Mouse (Mus musculus) myocyte (in vitro differentiated cells): ENCODE results near the gene Rnf222. TPM values are rescaled to one million over a fixed set of nuclear protein-coding genes. Genes with fewer than 3 reads are reported as not detected.

ENCODE experiments used
- H3K27me3 ChIP-seq: one replicate; pipeline ENCODE4 v1.6.1; 2011; ENCODE audit not compliant: control insufficient read depth, insufficient read depth, insufficient read length
- H3K36me3 ChIP-seq: one replicate; pipeline ENCODE4 v1.6.1; 2011; ENCODE audit not compliant: control insufficient read depth, insufficient read depth
- H3K4me2 ChIP-seq: one replicate; pipeline ENCODE4 v1.6.1; 2011; ENCODE audit warnings: low read depth, control low read depth
- H3K4me3 ChIP-seq: one replicate; pipeline ENCODE4 v1.5.1; 2011; ENCODE audit warnings: mild to moderate bottlenecking, control low read depth, moderate library complexity
- H3K79me2 ChIP-seq: one replicate; pipeline ENCODE4 v1.6.1; 2011; ENCODE audit not compliant: control insufficient read depth, insufficient read depth
- H3ac ChIP-seq: one replicate; pipeline ENCODE4 v1.6.1; 2011; ENCODE audit not compliant: control insufficient read depth, insufficient read length
- CEBPB ChIP-seq: IDR thresholded peaks from 2 replicates; pipeline ENCODE4 v1.6.1; 2011; ENCODE audit warnings: mild to moderate bottlenecking, moderate library complexity; ENCODE audit not compliant: poor library complexity, insufficient read depth, severe bottlenecking
- E2F4 ChIP-seq: IDR thresholded peaks from one replicate; pipeline ENCODE4 v1.6.1; 2011; ENCODE audit warnings: mild to moderate bottlenecking, control low read depth, moderate library complexity; ENCODE audit not compliant: insufficient read depth
- MAX ChIP-seq: IDR thresholded peaks from one replicate; pipeline ENCODE4 v1.6.1; 2011; ENCODE audit warnings: low read depth, mild to moderate bottlenecking, control low read depth
- MYOD1 ChIP-seq, 3 experiments: IDR thresholded peaks; one replicate each; pipeline ENCODE4 v1.6.1; 2011; ENCODE audit warnings: control low read depth in 2 of 3, low read depth in 2 of 3, mild to moderate bottlenecking in 2 of 3, moderate library complexity in 1 of 3; ENCODE audit not compliant: insufficient read length in 2 of 3, control insufficient read depth in 1 of 3
- MYOG ChIP-seq, 3 experiments: IDR thresholded peaks; one replicate each; pipeline ENCODE4 v1.6.1; 2011; ENCODE audit warnings: control low read depth in 2 of 3, low read depth in 2 of 3, mild to moderate bottlenecking in 2 of 3; ENCODE audit not compliant: insufficient read length in 2 of 3, control insufficient read depth in 1 of 3, insufficient read depth in 1 of 3
- POLR2A ChIP-seq: IDR thresholded peaks from one replicate; pipeline ENCODE4 v1.6.1; 2011; ENCODE audit warnings: low read depth, mild to moderate bottlenecking, control low read depth, moderate library complexity; ENCODE audit not compliant: insufficient read length
- POLR2AphosphoS2 ChIP-seq: IDR thresholded peaks from one replicate; pipeline ENCODE4 v1.6.1; 2011; ENCODE audit warnings: low read depth, control low read depth; ENCODE audit not compliant: insufficient read length
- REST ChIP-seq: IDR thresholded peaks from one replicate; pipeline ENCODE4 v1.6.1; 2011; ENCODE audit warnings: mild to moderate bottlenecking, control low read depth, moderate library complexity; ENCODE audit not compliant: insufficient read depth, insufficient read length
- SRF ChIP-seq: IDR thresholded peaks from one replicate; pipeline ENCODE4 v1.6.1; 2011; ENCODE audit warnings: low read depth; ENCODE audit not compliant: control insufficient read depth, insufficient read length
- TCF12 ChIP-seq: IDR thresholded peaks from one replicate; pipeline ENCODE4 v1.6.1; 2011; ENCODE audit warnings: mild to moderate bottlenecking, control low read depth; ENCODE audit not compliant: poor library complexity, insufficient read depth, severe bottlenecking
- TCF3 ChIP-seq: IDR thresholded peaks from one replicate; pipeline ENCODE4 v1.6.1; 2011; ENCODE audit warnings: low read depth, control low read depth; ENCODE audit not compliant: insufficient read length
- USF1 ChIP-seq: IDR thresholded peaks from one replicate; pipeline ENCODE4 v1.6.1; 2011; ENCODE audit warnings: low read depth, mild to moderate bottlenecking, control low read depth, moderate library complexity
- polyA plus RNA-seq: library from polyadenylated mRNA; unstranded; fragments of >200 nt; fragmentation: generic; extraction: Trizol; gene quantifications from one replicate; pipeline ENCODE4 v1.2.1, GENCODE M21; 2012; ENCODE audit warnings: missing spikeins

The Rnf222 gene
- polyA plus RNA-seq, 1 experiment, result not detected

DNA sequence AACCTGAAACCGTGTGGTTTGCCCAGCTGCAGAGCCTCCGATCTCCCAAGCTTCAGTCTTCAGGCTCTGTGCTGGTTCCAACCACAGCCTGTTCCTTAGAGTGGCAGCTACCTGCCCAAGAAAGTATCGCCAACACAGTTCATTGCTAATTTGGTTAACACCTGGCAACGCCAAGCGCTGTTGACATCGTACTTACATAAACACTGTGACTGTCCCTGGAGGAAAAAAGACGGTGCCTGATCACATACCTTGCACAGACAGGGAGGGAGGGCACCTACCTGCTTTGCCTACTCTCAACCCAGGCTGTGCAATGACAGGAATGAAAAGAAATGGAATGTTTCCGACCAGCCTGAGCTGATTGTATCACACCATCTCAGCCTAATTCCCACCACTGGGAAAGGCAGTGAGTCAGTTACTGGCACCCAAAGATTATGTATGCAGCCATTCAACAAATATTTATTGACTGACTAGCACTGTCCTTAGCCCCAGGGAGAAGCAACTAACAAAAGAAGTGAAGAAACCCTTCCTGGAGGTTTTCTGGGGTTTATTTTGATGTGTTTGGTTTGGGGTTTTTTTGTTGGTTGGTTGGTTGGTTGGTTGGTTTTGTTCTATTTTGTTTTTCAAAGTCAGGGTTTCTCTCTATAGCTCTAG, 28.3 kb upstream of the Rnf222 start:
- Histone ChIP-seq H3K4me3 (no peak overlapping the region), H3ac (no peak overlapping the region), H3K79me2 (no peaks in the 10 kb centered on the region), H3K4me2 (no peak overlapping the region), H3K27me3 (no peaks in the 10 kb centered on the region), H3K36me3 (no peaks in the 10 kb centered on the region)
- no peak for TF ChIP-seq TCF12
- no peak for TF ChIP-seq SRF
- TF ChIP-seq MYOD1 (IDR thresholded peaks at IDR 0.05; ENCODE audit: control insufficient read depth in 1 of 3, insufficient read length in 2 of 3, low read depth in 2 of 3), result no peak
- TF ChIP-seq MAX, result no peak
- no peak for TF ChIP-seq REST
- no peak for TF ChIP-seq POLR2A
- no peak for TF ChIP-seq CEBPB
- no peak for TF ChIP-seq POLR2AphosphoS2
- TF ChIP-seq MYOG (IDR thresholded peaks at IDR 0.05; ENCODE audit: control insufficient read depth in 1 of 3, insufficient read depth in 1 of 3, insufficient read length in 2 of 3, low read depth in 2 of 3), result no peak
- TF ChIP-seq TCF3, result no peak
- no peak for TF ChIP-seq USF1
- no peak for TF ChIP-seq E2F4

DNA sequence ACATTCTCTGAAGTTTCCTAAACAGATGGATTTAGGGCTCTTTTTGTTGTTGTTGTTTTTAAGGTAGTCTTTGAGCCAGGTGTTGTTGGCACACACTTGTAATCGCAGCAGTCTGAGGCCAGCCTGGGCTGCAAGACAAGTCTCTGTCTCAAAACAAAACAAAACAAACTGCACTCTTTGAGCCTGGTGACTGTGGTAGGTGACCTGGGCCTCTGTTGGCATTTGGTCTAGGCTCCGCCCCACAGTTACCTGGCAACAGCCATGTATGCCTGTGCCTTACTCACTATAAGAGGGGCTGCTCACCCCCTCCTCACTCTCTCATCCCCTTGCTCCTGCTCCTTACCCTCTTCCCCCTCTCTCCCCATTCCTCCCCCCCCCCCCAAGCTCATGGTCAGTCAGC, 26.1 kb upstream of the Rnf222 start:
- no peak overlapping the region for H3K4me2 ChIP-seq
- H3K36me3 ChIP-seq, result no peaks in the 10 kb centered on the region
- H3ac ChIP-seq, result no peak overlapping the region
- no peak overlapping the region for H3K4me3 ChIP-seq
- no peaks in the 10 kb centered on the region for H3K79me2 ChIP-seq
- H3K27me3 ChIP-seq, result no peaks in the 10 kb centered on the region
- TF ChIP-seq CEBPB (no peak), POLR2A (no peak), SRF (no peak), POLR2AphosphoS2 (no peak), E2F4 (no peak)

DNA sequence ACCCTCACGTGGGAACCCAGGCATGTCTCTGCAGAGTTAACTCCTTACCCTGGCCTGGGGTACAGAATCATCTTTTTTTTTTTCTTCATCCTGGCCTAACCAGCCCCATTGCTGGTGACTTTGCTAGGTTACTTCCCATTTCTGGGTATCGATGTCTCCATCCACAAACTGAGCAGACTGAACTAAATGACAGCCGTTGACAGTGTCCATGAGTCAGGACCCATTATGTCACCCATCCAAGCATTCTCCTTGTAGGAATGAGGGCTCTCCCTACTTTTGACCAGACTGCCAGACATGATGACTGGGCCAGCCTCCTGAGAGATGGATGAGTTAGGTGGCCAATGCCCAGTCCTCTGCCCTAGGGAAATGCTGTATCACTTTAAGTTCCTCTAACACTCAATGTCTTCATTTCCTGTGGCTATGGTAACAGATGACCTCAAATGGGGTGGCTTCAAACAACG, 24.7 kb upstream of the Rnf222 start:
- no peak for TF ChIP-seq REST
- no peak for TF ChIP-seq TCF12
- TF ChIP-seq E2F4, result no peak
- no peak for TF ChIP-seq MYOG (IDR thresholded peaks at IDR 0.05; ENCODE audit: control insufficient read depth in 1 of 3, insufficient read depth in 1 of 3, insufficient read length in 2 of 3, low read depth in 2 of 3)
- no peak for TF ChIP-seq MYOD1 (IDR thresholded peaks at IDR 0.05; ENCODE audit: control insufficient read depth in 1 of 3, insufficient read length in 2 of 3, low read depth in 2 of 3)
- no peak for TF ChIP-seq POLR2AphosphoS2
- TF ChIP-seq SRF, result no peak
- TF ChIP-seq TCF3, result no peak
- no peak for TF ChIP-seq MAX
- TF ChIP-seq USF1, result no peak
- no peak for TF ChIP-seq POLR2A
- no peak for TF ChIP-seq CEBPB
- H3K27me3 ChIP-seq, result no peaks in the 10 kb centered on the region
- H3K36me3 ChIP-seq, result no peaks in the 10 kb centered on the region
- no peak overlapping the region for H3ac ChIP-seq
- no peaks in the 10 kb centered on the region for H3K79me2 ChIP-seq
- H3K4me2 ChIP-seq, result no peak overlapping the region
- H3K4me3 ChIP-seq, result no peak overlapping the region

DNA sequence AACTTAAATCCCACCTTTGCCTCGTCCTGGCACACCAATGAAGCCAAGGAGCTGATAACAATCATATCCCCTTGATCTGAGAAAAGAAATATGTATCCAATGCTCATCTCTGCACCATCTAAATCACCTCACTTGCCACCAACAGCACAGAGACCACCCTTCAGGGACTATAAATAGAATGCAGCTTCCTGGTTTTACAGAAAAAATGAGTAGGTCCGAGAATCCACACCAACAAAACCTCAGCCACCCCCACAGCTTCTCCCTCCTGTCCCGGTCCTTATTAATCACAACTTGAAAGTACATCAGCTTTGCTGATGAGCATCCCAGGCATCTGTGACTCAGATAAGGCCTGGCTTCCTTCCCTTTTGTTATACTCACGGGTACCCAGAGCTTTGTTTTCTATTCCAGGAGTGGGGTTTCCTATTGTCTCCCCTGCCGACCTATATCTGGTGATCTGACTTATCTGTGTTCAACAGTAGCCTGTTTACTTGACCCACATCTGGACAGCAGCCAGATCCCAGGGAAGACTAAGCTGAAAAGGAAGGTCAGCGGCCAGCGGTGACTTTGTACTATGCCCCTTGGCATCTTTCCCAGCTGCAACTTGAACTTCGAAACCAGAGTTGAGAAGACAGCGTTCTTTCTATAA, 23.7 kb upstream of the Rnf222 start:
- no peaks in the 10 kb centered on the region for H3K27me3 ChIP-seq
- H3K79me2 ChIP-seq, result no peaks in the 10 kb centered on the region
- peak overlapping the region; percentile 35 for H3K4me2 ChIP-seq
- H3K4me3 ChIP-seq, result no peak overlapping the region
- no peaks in the 10 kb centered on the region for H3K36me3 ChIP-seq
- TF ChIP-seq E2F4, result no peak
- TF ChIP-seq MYOG (IDR thresholded peaks at IDR 0.05; ENCODE audit: control insufficient read depth in 1 of 3, insufficient read depth in 1 of 3, insufficient read length in 2 of 3, low read depth in 2 of 3), result no peak
- TF ChIP-seq CEBPB, result no peak
- TF ChIP-seq SRF, result no peak
- TF ChIP-seq REST, result no peak
- H3ac ChIP-seq, result no peak overlapping the region

DNA sequence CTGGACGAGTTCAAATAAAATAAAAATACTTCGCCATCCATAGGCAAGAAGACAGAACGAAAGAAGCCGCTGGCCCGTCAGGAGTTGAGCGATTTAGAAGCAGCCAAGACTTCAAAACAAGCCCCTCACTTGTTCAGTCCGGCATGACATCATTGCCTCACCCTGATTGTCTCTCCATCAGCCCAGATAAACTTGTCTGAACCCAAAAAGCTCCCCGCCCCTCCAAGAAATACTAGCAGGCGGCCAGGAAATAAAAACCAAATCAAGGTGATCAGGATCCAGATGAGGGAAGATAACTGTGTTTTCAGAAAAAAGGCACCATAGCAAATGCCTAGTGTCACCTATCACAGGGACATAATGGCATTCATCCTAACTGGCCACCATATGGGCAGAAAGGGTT, 17.1 kb upstream of the Rnf222 start:
- Histone ChIP-seq H3K27me3 (no peaks in the 10 kb centered on the region), H3K4me3 (no peak overlapping the region), H3K4me2 (peak overlapping the region; percentile 50), H3K79me2 (no peaks in the 10 kb centered on the region), H3ac (no peak overlapping the region), H3K36me3 (no peaks in the 10 kb centered on the region)
- no peak for TF ChIP-seq TCF12
- TF ChIP-seq POLR2A, result no peak
- TF ChIP-seq POLR2AphosphoS2, result no peak
- TF ChIP-seq SRF, result no peak
- TF ChIP-seq REST, result no peak
- TF ChIP-seq E2F4, result no peak
- TF ChIP-seq MYOD1 (IDR thresholded peaks at IDR 0.05; ENCODE audit: control insufficient read depth in 1 of 3, insufficient read length in 2 of 3, low read depth in 2 of 3), result no peak
- TF ChIP-seq MAX, result no peak
- TF ChIP-seq USF1, result no peak
